Mouse (Mus musculus) forebrain, embryonic 11.5 days (tissue): ENCODE data around the gene Pdzd2. TPM values are rescaled to one million over a fixed set of nuclear protein-coding genes. Genes with fewer than 3 reads are reported as not detected.
A peak's percentile ranks its signal among the peaks of the same experiment; 100 is the strongest.

Source experiments
- ATAC-seq: fragments of 200-750 bp; cut with Nextera tagmentation; replicated peaks from 2 replicates; pipeline ENCODE4 v1.8.0; 2017; ENCODE audit warnings: moderate TSS enrichment; ENCODE audit not compliant: low FRiP score
- DNase-seq: peaks from one replicate; pipeline ENCODE4 v3.0.0-alpha.2; 2017; ENCODE audit warnings: low spot score
- H3K27ac ChIP-seq: fragments of 300-500 bp; sonication (generic); 2 replicates; pipeline ENCODE4 v1.5.1; 2014; ENCODE audit warnings: low read depth, low read length
- H3K27me3 ChIP-seq: fragments of 300-500 bp; sonication (generic); 2 replicates; pipeline ENCODE4 v1.6.1; 2014; ENCODE audit warnings: mild to moderate bottlenecking, low read length, mixed read lengths; ENCODE audit not compliant: control insufficient read depth, insufficient read depth
- H3K36me3 ChIP-seq: fragments of 300-500 bp; sonication (generic); 2 replicates; pipeline ENCODE4 v1.6.1; 2014; ENCODE audit warnings: mild to moderate bottlenecking, low read length, moderate library complexity, mixed read lengths; ENCODE audit not compliant: control insufficient read depth, insufficient read depth
- H3K4me1 ChIP-seq: fragments of 300-500 bp; sonication (generic); replicated peaks from 2 replicates; pipeline ENCODE4 v1.6.1; 2014; ENCODE audit warnings: low read length, mixed read lengths; ENCODE audit not compliant: control insufficient read depth, insufficient read depth
- H3K4me2 ChIP-seq: fragments of 300-500 bp; sonication (generic); 2 replicates; pipeline ENCODE4 v1.6.1; 2014; ENCODE audit warnings: low read depth, mild to moderate bottlenecking, low read length, moderate library complexity, mixed read lengths; ENCODE audit not compliant: severe bottlenecking
- H3K4me3 ChIP-seq: fragments of 300-500 bp; sonication (generic); 2 replicates; pipeline ENCODE4 v1.5.1; 2014; ENCODE audit warnings: low read depth, low read length
- H3K9ac ChIP-seq: fragments of 300-500 bp; sonication (generic); 2 replicates; pipeline ENCODE4 v1.6.1; 2014; ENCODE audit warnings: low read length
- H3K9me3 ChIP-seq: fragments of 300-500 bp; sonication (generic); 2 replicates; pipeline ENCODE4 v1.6.1; 2016; ENCODE audit warnings: low read length, mixed read lengths; ENCODE audit not compliant: control insufficient read depth
- WGBS: fragments of 180-500 bp; shearing (Covaris S2); extraction: QIAGEN DNeasy Blood & Tissue Kit; methylation state at CpG from one replicate; pipeline ENCODE4 v1.1.7; 2014; 5-methylcytosine and 5-hydroxymethylcytosine counted together
- polyA plus RNA-seq: library from polyadenylated mRNA; unstranded; fragments of >200 nt; fragmentation: Nextera tagmentation; extraction: Ambion mirVana; gene quantifications from 2 replicates; pipeline ENCODE4 v1.2.1, GENCODE M21; 2014

Pdzd2 gene
- polyA plus RNA-seq, 1 experiment from 2014 or later: 6.0 TPM

- Histone ChIP-seq H3K4me2 (no peak overlapping the region), H3K27me3 (no peaks in the 10 kb centered on the region), H3K4me1 (peaks cover 2% of the 10 kb centered on the region; the same call in 1 of the 2 replicates), H3K27ac (no peak overlapping the region), H3K9ac (no peak overlapping the region), H3K9me3 (no peaks in the 10 kb centered on the region), H3K4me3 (no peak overlapping the region), H3K36me3 (no peaks in the 10 kb centered on the region)
- 94% methylated on average over 4 of the region's 4 CpGs for WGBS
- DNase-seq (no peak), ATAC-seq (no peak)
These were observed 402.5 kb downstream of the Pdzd2 start for GRCm38 (mm10) chr15:12337030-12337778.

GRCm38 (mm10) chr15:12334381-12334780 lies 405.3 kb downstream of the Pdzd2 start:
- WGBS: 87% methylated on average over 4 of the region's 4 CpGs
- no peaks in the 10 kb centered on the region for H3K9me3 ChIP-seq
- no peaks in the 10 kb centered on the region for H3K27me3 ChIP-seq
- no peak overlapping the region for H3K4me2 ChIP-seq
- no peaks in the 10 kb centered on the region for H3K4me1 ChIP-seq
- DNase-seq (no peak), ATAC-seq (no peak)
- H3K9ac ChIP-seq: no peak overlapping the region
- no peak overlapping the region for H3K4me3 ChIP-seq
- H3K27ac ChIP-seq: no peak overlapping the region
- no peaks in the 10 kb centered on the region for H3K36me3 ChIP-seq

GRCm38 (mm10) chr15:12331300-12331699 lies 408.4 kb downstream of the Pdzd2 start:
- no peak overlapping the region for H3K4me2 ChIP-seq
- no peak for DNase-seq
- H3K27ac ChIP-seq: no peak overlapping the region
- H3K36me3 ChIP-seq: no peaks in the 10 kb centered on the region
- 75% methylated on average over 1 of the region's 1 CpGs for WGBS
- H3K9me3 ChIP-seq: no peaks in the 10 kb centered on the region
- no peak overlapping the region for H3K4me3 ChIP-seq
- no peak overlapping the region for H3K9ac ChIP-seq
- H3K4me1 ChIP-seq: no peaks in the 10 kb centered on the region
- no peaks in the 10 kb centered on the region for H3K27me3 ChIP-seq
- no peak for ATAC-seq

- Histone ChIP-seq H3K9me3 (no peaks in the 10 kb centered on the region), H3K36me3 (peaks cover under 1% of the 10 kb centered on the region; the same call in 1 of the 2 replicates), H3K27me3 (no peaks in the 10 kb centered on the region), H3K27ac (no peak overlapping the region), H3K9ac (no peak overlapping the region), H3K4me2 (no peak overlapping the region), H3K4me1 (no peaks in the 10 kb centered on the region), H3K4me3 (no peak overlapping the region)
- no peak for ATAC-seq
- no peak for DNase-seq
These were observed 408.8 kb downstream of the Pdzd2 start for GRCm38 (mm10) chr15:12330892-12331291.

DNA sequence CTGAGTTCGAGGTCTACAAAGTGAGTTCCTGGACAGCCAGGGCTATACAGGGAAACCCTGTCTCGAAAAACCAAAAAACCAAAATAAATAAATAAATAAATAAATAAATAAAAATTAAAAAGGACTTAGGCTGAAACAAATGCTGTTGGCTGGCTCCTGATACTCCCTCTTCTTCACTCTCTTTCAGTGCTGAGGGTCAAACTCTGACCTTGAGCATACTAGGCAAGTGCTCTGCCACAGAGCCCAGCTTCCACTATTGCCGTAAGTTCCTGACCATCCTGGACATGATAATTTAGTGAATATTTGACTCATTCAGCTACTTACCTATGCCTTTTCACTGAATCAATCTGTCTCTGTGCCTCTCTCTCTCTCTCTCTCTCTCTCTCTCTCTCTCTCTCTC lies 409.3 kb downstream of the Pdzd2 start:
- Histone ChIP-seq H3K27me3 (no peaks in the 10 kb centered on the region), H3K4me3 (no peak overlapping the region), H3K27ac (no peak overlapping the region), H3K4me2 (no peak overlapping the region), H3K9ac (no peak overlapping the region), H3K4me1 (no peaks in the 10 kb centered on the region), H3K9me3 (no peaks in the 10 kb centered on the region), H3K36me3 (peaks cover 3% of the 10 kb centered on the region; the same call in 1 of the 2 replicates)
- ATAC-seq (no peak), DNase-seq (no peak)
- WGBS: 90% methylated on average over 3 of the region's 3 CpGs

DNA sequence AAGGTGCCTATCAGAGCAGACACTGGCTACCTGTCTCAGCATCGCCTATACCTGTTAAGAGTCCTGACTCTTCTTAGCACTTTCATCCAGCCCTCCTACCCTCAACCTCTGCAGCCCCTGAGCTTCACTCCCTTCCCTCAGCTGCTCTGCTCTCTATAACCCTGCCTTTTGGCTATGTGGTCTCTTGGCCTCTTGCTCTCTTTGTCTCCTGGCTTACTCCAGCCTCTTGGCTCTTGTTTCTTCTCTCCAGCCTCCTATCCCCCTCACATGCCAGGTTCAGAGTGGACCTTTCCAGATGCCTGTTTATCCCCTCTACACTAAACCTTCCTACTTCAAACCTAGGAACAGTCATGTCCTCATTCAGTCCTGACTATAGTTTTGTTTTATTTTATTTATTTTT lies 415.4 kb downstream of the Pdzd2 start:
- 85% methylated on average over 1 of the region's 1 CpGs for WGBS
- Histone ChIP-seq H3K27ac (no peak overlapping the region), H3K4me2 (no peak overlapping the region)

GRCm38 (mm10) chr15:12322676-12323402 lies 416.9 kb downstream of the Pdzd2 start:
- Histone ChIP-seq H3K4me3 (peak overlapping the region; percentile 98), H3K4me2 (peak overlapping the region; percentile 72), H3K9ac (peak overlapping the region; percentile 97), H3K27me3 (peaks cover 2% of the 10 kb centered on the region; the same call in 1 of the 2 replicates), H3K9me3 (no peaks in the 10 kb centered on the region), H3K4me1 (no peaks in the 10 kb centered on the region; the same call in none of the 2 replicates), H3K27ac (no peak overlapping the region), H3K36me3 (peaks cover 3% of the 10 kb centered on the region; the same call in 1 of the 2 replicates)
- no peak for ATAC-seq
- no peak for DNase-seq
- 18% methylated on average over 9 of the region's 9 CpGs for WGBS

More for the DNA sequence above, 415.4 kb downstream of the Pdzd2 start:
- DNase-seq (no peak), ATAC-seq (no peak)
- Histone ChIP-seq H3K9me3 (no peaks in the 10 kb centered on the region), H3K9ac (no peak overlapping the region), H3K4me1 (no peaks in the 10 kb centered on the region; the same call in none of the 2 replicates), H3K4me3 (no peak overlapping the region), H3K36me3 (peaks cover 3% of the 10 kb centered on the region; the same call in 1 of the 2 replicates), H3K27me3 (peaks cover 2% of the 10 kb centered on the region; the same call in 1 of the 2 replicates)

DNA sequence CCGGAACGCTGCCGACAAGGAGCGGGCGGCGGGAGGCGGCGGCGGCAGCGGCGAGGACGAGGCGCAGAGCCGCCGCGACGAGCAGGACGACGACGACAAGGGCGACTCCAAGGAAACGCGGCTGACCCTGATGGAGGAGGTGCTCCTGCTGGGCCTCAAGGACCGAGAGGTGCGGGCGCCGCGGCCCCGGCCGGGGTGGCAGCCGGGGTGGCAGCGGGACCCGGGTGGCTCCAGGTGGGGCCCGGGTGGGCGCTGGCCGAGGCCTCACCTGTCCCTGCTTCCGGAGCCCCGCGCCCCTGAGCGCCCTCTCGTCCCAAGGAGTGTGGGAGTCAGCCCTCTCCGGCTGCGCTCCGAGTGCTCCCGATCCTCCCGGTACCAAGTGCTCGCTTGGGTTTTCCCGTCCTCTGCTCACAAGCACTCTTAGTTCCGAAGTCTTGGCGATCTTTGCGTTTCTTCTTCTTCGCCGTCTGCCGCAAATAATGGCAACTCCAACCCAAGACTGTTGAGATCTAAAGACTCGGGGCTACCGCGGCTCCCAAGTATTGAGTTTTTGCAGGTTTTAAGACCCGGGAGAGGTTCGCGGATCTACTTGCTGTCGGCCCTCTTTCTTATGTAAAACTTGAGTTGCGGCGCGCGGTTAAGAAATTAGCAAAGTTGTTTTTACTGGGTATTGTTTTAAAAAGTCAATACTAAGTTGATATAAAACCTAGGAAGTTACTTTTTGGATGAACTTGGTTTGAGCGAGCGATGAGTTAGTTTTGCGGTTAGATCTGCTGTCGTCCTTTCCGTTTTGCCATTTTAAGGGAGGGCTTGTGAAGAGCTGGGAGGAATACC lies 417.7 kb downstream of the Pdzd2 start, which contains the start of gene 1810049J17Rik:
Gene 1810049J17Rik, minus strand, starts transcription at position 112 of the 834 bp plus-strand sequence.
- peak within 1 kb of the TSS; percentile 87 for H3K27ac ChIP-seq
- peak within 1 kb of the TSS; percentile 98 for H3K4me3 ChIP-seq
- H3K27me3 ChIP-seq: peaks cover 2% of the 10 kb centered on the region; the same call in 1 of the 2 replicates
- no peaks in the 10 kb centered on the region for H3K9me3 ChIP-seq
- peak; percentile 45 for ATAC-seq
- H3K9ac ChIP-seq: peak within 1 kb of the TSS; percentile 97
- peak within 1 kb of the TSS; percentile 80 for H3K4me2 ChIP-seq
- WGBS: under 1% methylated on average over 50 of the region's 70 CpGs
- DNase-seq: peak; percentile 76
- H3K4me1 ChIP-seq: no peaks in the 10 kb centered on the region; the same call in none of the 2 replicates
- peaks cover 3% of the 10 kb centered on the region; the same call in 1 of the 2 replicates for H3K36me3 ChIP-seq
